Mouse (Mus musculus) forebrain, postnatal 0 days (tissue): ENCODE results near the gene Hdac10. TPM values are rescaled to one million over a fixed set of nuclear protein-coding genes. Genes with fewer than 3 reads are reported as not detected.

Source experiments
- ATAC-seq: fragments of 200-750 bp; cut with Nextera tagmentation; 2 replicates; pipeline ENCODE4 v1.8.0; 2017; ENCODE audit warnings: mild to moderate bottlenecking, moderate library complexity
- DNase-seq: peaks from one replicate; pipeline ENCODE4 v3.0.0-alpha.2; 2015
- H3K27ac ChIP-seq: fragments of 300-500 bp; sonication (generic); 2 replicates; pipeline ENCODE4 v1.5.1; 2014; ENCODE audit warnings: low read depth, mild to moderate bottlenecking, antibody characterized with exemption, low read length, moderate library complexity, mixed read lengths
- H3K27me3 ChIP-seq: fragments of 300-500 bp; sonication (generic); 2 replicates; pipeline ENCODE4 v1.6.1; 2014; ENCODE audit warnings: mild to moderate bottlenecking, low read length, mixed read lengths; ENCODE audit not compliant: insufficient read depth
- H3K36me3 ChIP-seq: fragments of 300-500 bp; sonication (generic); 2 replicates; pipeline ENCODE4 v1.6.1; 2014; ENCODE audit warnings: mild to moderate bottlenecking, moderate library complexity; ENCODE audit not compliant: insufficient read depth
- H3K4me1 ChIP-seq: fragments of 300-500 bp; sonication (generic); 2 replicates; pipeline ENCODE4 v1.6.1; 2014; ENCODE audit warnings: antibody characterized with exemption; ENCODE audit not compliant: insufficient read depth
- H3K4me2 ChIP-seq: fragments of 300-500 bp; sonication (generic); 2 replicates; pipeline ENCODE4 v1.6.1; 2014; ENCODE audit warnings: low read depth, mild to moderate bottlenecking, moderate library complexity
- H3K4me3 ChIP-seq: fragments of 300-500 bp; sonication (generic); 2 replicates; pipeline ENCODE4 v1.5.1; 2014; ENCODE audit warnings: low read depth, low read length, mixed read lengths
- H3K9ac ChIP-seq: fragments of 300-500 bp; sonication (generic); 2 replicates; pipeline ENCODE4 v1.6.1; 2014; ENCODE audit warnings: mild to moderate bottlenecking
- H3K9me3 ChIP-seq: fragments of 300-500 bp; sonication (generic); 2 replicates; pipeline ENCODE4 v1.6.1; 2016; ENCODE audit warnings: low read length
- CTCF ChIP-seq: sonication (generic); IDR thresholded peaks from 2 replicates; pipeline ENCODE4 v1.5.1; 2016; ENCODE audit warnings: antibody characterized with exemption, control low read depth, low read depth
- WGBS: fragments of 180-500 bp; shearing (Covaris S2); extraction: QIAGEN DNeasy Blood & Tissue Kit; methylation state at CpG from one replicate; pipeline ENCODE4 v1.1.7; 2014; 5-methylcytosine and 5-hydroxymethylcytosine counted together
- polyA plus RNA-seq: library from polyadenylated mRNA; unstranded; fragments of >200 nt; fragmentation: Nextera tagmentation; extraction: Ambion mirVana; gene quantifications from 2 replicates; pipeline ENCODE4 v1.2.1, GENCODE M21; 2015
- total RNA-seq: library from RNA; depleted of rRNA; stranded (reverse); fragments of >200 nt; gene quantifications from 2 replicates; pipeline ENCODE4 v1.2.3, GENCODE M21; 2014

Hdac10 gene
- total and polyA plus RNA-seq, 2 experiments from 2014 or later, result 27.9 to 33.1 TPM

- WGBS, result 2% methylated on average over 68 of the region's 68 CpGs
- Histone ChIP-seq H3K9me3 (no peaks in the 10 kb centered on the region), H3K27me3 (no peaks in the 10 kb centered on the region), H3K4me1 (peaks cover 8% of the 10 kb centered on the region; the same call in 1 of the 2 replicates), H3K36me3 (peaks cover 35% of the 10 kb centered on the region), H3K9ac (peak overlapping the region; percentile 88), H3K4me2 (peak overlapping the region; percentile 94), H3K4me3 (peak overlapping the region; percentile 97), H3K27ac (peak overlapping the region; percentile 84)
- no peak for TF ChIP-seq CTCF
- ATAC-seq (peak; percentile 67), DNase-seq (peak; percentile 33)
Observed at GRCm38 (mm10) chr15:89089248-89090051, 39.0 kb downstream of the Hdac10 start.

GRCm38 (mm10) chr15:89088607-89089247, 39.8 kb downstream of the Hdac10 start, which contains the start of gene Selenoo:
Gene Selenoo (plus strand): TSS chr15:89089084.
- peak within 1 kb of the TSS; percentile 84 for H3K27ac ChIP-seq
- 3% methylated on average over 38 of the region's 38 CpGs for WGBS
- no peak for TF ChIP-seq CTCF
- peaks cover 8% of the 10 kb centered on the region; the same call in 1 of the 2 replicates for H3K4me1 ChIP-seq
- DNase-seq, result peak; percentile 90
- ATAC-seq, result peak; percentile 96
- H3K4me2 ChIP-seq, result peak within 1 kb of the TSS; percentile 94
- H3K9ac ChIP-seq, result peak within 1 kb of the TSS; percentile 88
- peaks cover 35% of the 10 kb centered on the region for H3K36me3 ChIP-seq
- H3K9me3 ChIP-seq, result no peaks in the 10 kb centered on the region
- H3K4me3 ChIP-seq, result peak within 1 kb of the TSS; percentile 97
- H3K27me3 ChIP-seq, result no peaks in the 10 kb centered on the region

- Histone ChIP-seq H3K9ac (no peak overlapping the region), H3K27ac (no peak overlapping the region), H3K9me3 (no peaks in the 10 kb centered on the region), H3K36me3 (peaks cover 56% of the 10 kb centered on the region), H3K4me1 (peaks cover 4% of the 10 kb centered on the region; the same call in 1 of the 2 replicates), H3K4me3 (no peak overlapping the region), H3K27me3 (no peaks in the 10 kb centered on the region), H3K4me2 (no peak overlapping the region)
- no peak for TF ChIP-seq CTCF
- WGBS, result 91% methylated on average over 2 of the region's 2 CpGs
- ATAC-seq (no peak), DNase-seq (no peak)
Observed at GRCm38 (mm10) chr15:89084826-89085225, 43.7 kb downstream of the Hdac10 start.

- peaks cover 59% of the 10 kb centered on the region for H3K36me3 ChIP-seq
- H3K4me3 ChIP-seq, result no peak overlapping the region
- no peak overlapping the region for H3K4me2 ChIP-seq
- H3K9me3 ChIP-seq, result no peaks in the 10 kb centered on the region
- TF ChIP-seq CTCF, result no peak
- ATAC-seq (no peak), DNase-seq (no peak)
- no peak overlapping the region for H3K9ac ChIP-seq
- WGBS, result 97% methylated on average over 1 of the region's 1 CpGs
- no peaks in the 10 kb centered on the region for H3K27me3 ChIP-seq
- H3K4me1 ChIP-seq, result peaks cover 4% of the 10 kb centered on the region; the same call in 1 of the 2 replicates
- no peak overlapping the region for H3K27ac ChIP-seq
Observed at GRCm38 (mm10) chr15:89083906-89084305, 44.6 kb downstream of the Hdac10 start.

- no peak for TF ChIP-seq CTCF
- Histone ChIP-seq H3K27me3 (no peaks in the 10 kb centered on the region), H3K4me2 (peak overlapping the region; percentile 8; the same call in 1 of the 2 replicates), H3K4me3 (no peak overlapping the region), H3K27ac (no peak overlapping the region), H3K4me1 (peaks cover 19% of the 10 kb centered on the region), H3K36me3 (peaks cover 30% of the 10 kb centered on the region), H3K9ac (no peak overlapping the region), H3K9me3 (no peaks in the 10 kb centered on the region)
- 76% methylated on average over 9 of the region's 9 CpGs for WGBS
- DNase-seq, result no peak
- no peak for ATAC-seq
Observed at GRCm38 (mm10) chr15:89078208-89078836, 50.2 kb downstream of the Hdac10 start.

GRCm38 (mm10) chr15:89076156-89076731, 52.3 kb downstream of the Hdac10 start:
- H3K9me3 ChIP-seq, result no peaks in the 10 kb centered on the region
- peak overlapping the region; percentile 80 for H3K27ac ChIP-seq
- H3K4me3 ChIP-seq, result peak overlapping the region; percentile 91
- 1% methylated on average over 36 of the region's 39 CpGs for WGBS
- H3K36me3 ChIP-seq, result peaks cover 10% of the 10 kb centered on the region; the same call in 1 of the 2 replicates
- no peaks in the 10 kb centered on the region for H3K27me3 ChIP-seq
- H3K4me2 ChIP-seq, result peak overlapping the region; percentile 81
- peak overlapping the region; percentile 83 for H3K9ac ChIP-seq
- no peak; the same call in none of the 2 replicates for ATAC-seq
- 0 out of 2 replicates have a peak, but pooled peaks have one; percentile 12 for TF ChIP-seq CTCF
- DNase-seq, result peak; percentile 61
- peaks cover 19% of the 10 kb centered on the region for H3K4me1 ChIP-seq
